Mouse (Mus musculus): Measurements from ENCODE around the gene Hist4h4.
"Not testable (repeated sequence)": the region's sequence is repeated elsewhere in the genome, so short reads cannot be mapped to it uniquely, and the experiment has no call there.

Gene Hist4h4

GRCm38 (mm10) chr6:136816826-136817225, 12.6 kb upstream of the Hist4h4 start:
- in situ Hi-C loops (cut with MboI, MseI) = no loop called here

- in situ Hi-C loops (cut with MboI, MseI) = no loop called here
These were observed 11.2 kb upstream of the Hist4h4 start for GRCm38 (mm10) chr6:136815381-136815780.

- in situ Hi-C loops (cut with MboI, MseI) = loop anchor here (5.0 kb wide), 1 partner anchor 934 kb away; no protein-coding TSS in a partner anchor
These were observed 8.9 kb upstream of the Hist4h4 start for GRCm38 (mm10) chr6:136813117-136813516.

- in situ Hi-C loops (cut with MboI, MseI) = loop anchor here (5.0 kb wide), 1 partner anchor 936 kb away; no protein-coding TSS in a partner anchor
These were observed 7.0 kb upstream of the Hist4h4 start for GRCm38 (mm10) chr6:136811196-136811595.

GRCm38 (mm10) chr6:136809673-136810072, 5.5 kb upstream of the Hist4h4 start:
- in situ Hi-C loops (cut with MboI, MseI) = loop anchor here (5.0 kb wide), 1 partner anchor 938 kb away; no protein-coding TSS in a partner anchor

GRCm38 (mm10) chr6:136809077-136809476, 4.9 kb upstream of the Hist4h4 start:
- in situ Hi-C loops (cut with MboI, MseI) = no loop called here

GRCm38 (mm10) chr6:136808631-136809046, 4.4 kb upstream of the Hist4h4 start:
- in situ Hi-C loops (cut with MboI, MseI) = no loop called here

GRCm38 (mm10) chr6:136808014-136808417, 3.8 kb upstream of the Hist4h4 start, which contains the start of gene H2afj:
Gene H2afj (plus strand): TSS chr6:136808244.
- in situ Hi-C loops (cut with MboI, MseI) = no loop called here

GRCm38 (mm10) chr6:136807395-136808013, 3.3 kb upstream of the Hist4h4 start:
- in situ Hi-C loops (cut with MboI, MseI) = no loop called here

GRCm38 (mm10) chr6:136806819-136807218, 2.6 kb upstream of the Hist4h4 start:
- in situ Hi-C loops (cut with MboI, MseI) = no loop called here

GRCm38 (mm10) chr6:136805409-136805775, 1.2 kb upstream of the Hist4h4 start:
- in situ Hi-C loops (cut with MboI, MseI) = no loop called here

GRCm38 (mm10) chr6:136804705-136805408, 642 bp upstream of the Hist4h4 start:
- in situ Hi-C loops (cut with MboI, MseI) = no loop called here

- in situ Hi-C loops (cut with MboI, MseI) = no loop called here
These were observed 999 bp downstream of the Hist4h4 start for GRCm38 (mm10) chr6:136803093-136803738.

GRCm38 (mm10) chr6:136801274-136801673, 2.9 kb downstream of the Hist4h4 start:
- in situ Hi-C loops (cut with MboI, MseI) = no loop called here

- in situ Hi-C loops (cut with MboI, MseI) = no loop called here
These were observed 3.5 kb downstream of the Hist4h4 start for GRCm38 (mm10) chr6:136800710-136801109.

- in situ Hi-C loops (cut with MboI, MseI) = not testable (repeated sequence)
These were observed 6.1 kb downstream of the Hist4h4 start for GRCm38 (mm10) chr6:136797874-136798693.

GRCm38 (mm10) chr6:136795850-136796249, 8.4 kb downstream of the Hist4h4 start:
- in situ Hi-C loops (cut with MboI, MseI) = no loop called here

- in situ Hi-C loops (cut with MboI, MseI) = no loop called here
These were observed 9.1 kb downstream of the Hist4h4 start for GRCm38 (mm10) chr6:136795110-136795509.

GRCm38 (mm10) chr6:136793831-136794525, 10.2 kb downstream of the Hist4h4 start:
- in situ Hi-C loops (cut with MboI, MseI) = no loop called here

GRCm38 (mm10) chr6:136792884-136793758, 11.1 kb downstream of the Hist4h4 start:
- in situ Hi-C loops (cut with MboI, MseI) = no loop called here
